Mouse (Mus musculus) mouse embryonic stem cell (cell line): ENCODE results near the gene Vmn1r74.
"Not testable (repeated sequence)": the region's sequence is repeated elsewhere in the genome, so short reads cannot be mapped to it uniquely, and the experiment has no call there.

ENCODE experiments used
- in situ Hi-C, 2 experiments: fragments of 300-500 bp; cut with MboI; formaldehyde crosslinking; loops; 1 replicate in 1 of 2; 3 replicates in 1 of 2; pipeline ENCODE4 v1.14.3; 2019 to 2020; ENCODE audit warnings: low sequenced_read_pairs in 2 of 2, low pct_unique_long_range_greater_than_20kb in 1 of 2, mixed read lengths in 1 of 2; ENCODE audit not compliant: unreplicated experiment in 1 of 2

Gene Vmn1r74

GRCm38 (mm10) chr7:11833680-11834079 is at the start of gene Vmn1r74:
TSS of gene Vmn1r74 (plus strand) at chr7:11833980.
- in situ Hi-C loops, result no loop called here

GRCm38 (mm10) chr7:11813751-11814150 is 20.0 kb upstream of the Vmn1r74 start:
- in situ Hi-C loops, result no loop called here

- in situ Hi-C loops, result no loop called here
These were observed 11.6 kb upstream of the Vmn1r74 start for GRCm38 (mm10) chr7:11822166-11822565.

- in situ Hi-C loops, result not testable (repeated sequence)
These were observed 10.5 kb upstream of the Vmn1r74 start for GRCm38 (mm10) chr7:11823246-11823645.

- in situ Hi-C loops, result no loop called here
These were observed 40.5 kb downstream of the Vmn1r74 start, which contains the start of gene Vmn1r75 for GRCm38 (mm10) chr7:11874330-11874729. TSS of gene Vmn1r75 (plus strand) at chr7:11874630.
